Mouse (Mus musculus) midbrain, embryonic 14.5 days (tissue): ENCODE data around the gene Gosr1. TPM values are rescaled to one million over a fixed set of nuclear protein-coding genes. Genes with fewer than 3 reads are reported as not detected.

ENCODE experiments used
- ATAC-seq: fragments of 200-750 bp; cut with Nextera tagmentation; 2 replicates; pipeline ENCODE4 v1.8.0; 2017; ENCODE audit warnings: moderate number of reproducible peaks, moderate library complexity; ENCODE audit not compliant: low FRiP score, low TSS enrichment
- DNase-seq: peaks from one replicate; pipeline ENCODE4 v3.0.0-alpha.2; 2015
- H3K27ac ChIP-seq: fragments of 300-500 bp; sonication (generic); replicated peaks from 2 replicates; pipeline ENCODE4 v1.5.1; 2014; ENCODE audit warnings: mild to moderate bottlenecking, low read depth, low read length, moderate library complexity
- H3K27me3 ChIP-seq: fragments of 300-500 bp; sonication (generic); 2 replicates; pipeline ENCODE4 v1.6.1; 2014; ENCODE audit warnings: low read length, control low read depth, mixed read lengths; ENCODE audit not compliant: control insufficient read depth, insufficient read depth
- H3K36me3 ChIP-seq: fragments of 300-500 bp; sonication (generic); 2 replicates; pipeline ENCODE4 v1.6.1; 2014; ENCODE audit warnings: low read length, control low read depth; ENCODE audit not compliant: control insufficient read depth, insufficient read depth
- H3K4me1 ChIP-seq: fragments of 300-500 bp; sonication (generic); 2 replicates; pipeline ENCODE4 v1.6.1; 2014; ENCODE audit warnings: mild to moderate bottlenecking, antibody characterized with exemption, low read length, control low read depth; ENCODE audit not compliant: control insufficient read depth, insufficient read depth
- H3K4me2 ChIP-seq: fragments of 300-500 bp; sonication (generic); 2 replicates; pipeline ENCODE4 v1.6.1; 2014; ENCODE audit warnings: mild to moderate bottlenecking, low read length, moderate library complexity
- H3K4me3 ChIP-seq: fragments of 300-500 bp; sonication (generic); replicated peaks from 2 replicates; pipeline ENCODE4 v1.5.1; 2014; ENCODE audit warnings: low read depth, low read length
- H3K9ac ChIP-seq: fragments of 300-500 bp; sonication (generic); replicated peaks from 2 replicates; pipeline ENCODE4 v1.6.1; 2014; ENCODE audit warnings: mild to moderate bottlenecking, low read length, moderate library complexity
- H3K9me3 ChIP-seq: fragments of 300-500 bp; sonication (generic); 2 replicates; pipeline ENCODE4 v1.6.1; 2016; ENCODE audit warnings: low read length, control low read depth, mixed read lengths; ENCODE audit not compliant: control insufficient read depth
- WGBS: fragments of 180-500 bp; shearing (Covaris S2); extraction: QIAGEN DNeasy Blood & Tissue Kit; methylation state at CpG from one replicate; pipeline ENCODE4 v1.1.7; 2014; 5-methylcytosine and 5-hydroxymethylcytosine counted together
- polyA plus RNA-seq: library from polyadenylated mRNA; unstranded; fragments of >200 nt; fragmentation: Nextera tagmentation; extraction: Ambion mirVana; gene quantifications from 2 replicates; pipeline ENCODE4 v1.2.1, GENCODE M21; 2014

Gosr1 gene
- polyA plus RNA-seq, 1 experiment from 2014 or later = 40.8 TPM

- H3K4me2 ChIP-seq = no peak overlapping the region
- 96% methylated on average over 9 of the region's 9 CpGs for WGBS
- H3K27ac ChIP-seq = no peak overlapping the region
- no peaks in the 10 kb centered on the region for H3K4me1 ChIP-seq
- no peak overlapping the region for H3K9ac ChIP-seq
- no peaks in the 10 kb centered on the region for H3K27me3 ChIP-seq
- ATAC-seq (no peak), DNase-seq (no peak)
- no peaks in the 10 kb centered on the region for H3K9me3 ChIP-seq
- H3K4me3 ChIP-seq = no peak overlapping the region
- H3K36me3 ChIP-seq = peaks cover 83% of the 10 kb centered on the region
Measured at GRCm38 (mm10) chr11:76748819-76749218, 14.6 kb downstream of the Gosr1 start.

DNA sequence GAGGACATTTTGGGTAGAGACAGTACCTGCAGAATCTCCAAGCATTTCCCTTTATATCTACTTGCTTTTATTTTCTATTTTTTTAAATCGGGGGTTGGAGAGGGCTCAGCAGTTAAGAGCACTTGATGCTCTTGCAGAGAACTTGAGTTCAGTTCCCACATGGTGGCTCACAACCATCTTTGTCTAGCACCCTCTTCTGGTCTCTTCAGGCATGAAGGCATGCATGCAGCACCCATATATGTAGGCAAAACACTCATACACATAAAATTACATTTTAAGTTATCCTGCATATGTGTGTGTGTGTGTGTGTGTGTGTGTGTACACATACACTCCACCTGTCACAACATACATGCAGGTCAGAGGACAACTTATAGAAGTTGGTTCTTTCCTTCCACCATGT, 17.5 kb downstream of the Gosr1 start:
- 100% methylated on average over 1 of the region's 1 CpGs for WGBS
- ATAC-seq (no peak), DNase-seq (no peak)
- Histone ChIP-seq H3K4me1 (no peaks in the 10 kb centered on the region), H3K27me3 (no peaks in the 10 kb centered on the region), H3K27ac (no peak overlapping the region), H3K9me3 (no peaks in the 10 kb centered on the region), H3K9ac (no peak overlapping the region), H3K36me3 (peaks cover 65% of the 10 kb centered on the region), H3K4me2 (no peak overlapping the region), H3K4me3 (no peak overlapping the region)

GRCm38 (mm10) chr11:76744550-76744949, 18.8 kb downstream of the Gosr1 start:
- ATAC-seq = no peak
- no peaks in the 10 kb centered on the region for H3K4me1 ChIP-seq
- no peaks in the 10 kb centered on the region for H3K27me3 ChIP-seq
- H3K9ac ChIP-seq = no peak overlapping the region
- no peak overlapping the region for H3K27ac ChIP-seq
- WGBS = 82% methylated on average over 7 of the region's 7 CpGs
- peaks cover 54% of the 10 kb centered on the region for H3K36me3 ChIP-seq
- no peak overlapping the region for H3K4me3 ChIP-seq
- DNase-seq = peak; percentile 65
- H3K9me3 ChIP-seq = no peaks in the 10 kb centered on the region
- H3K4me2 ChIP-seq = no peak overlapping the region

DNA sequence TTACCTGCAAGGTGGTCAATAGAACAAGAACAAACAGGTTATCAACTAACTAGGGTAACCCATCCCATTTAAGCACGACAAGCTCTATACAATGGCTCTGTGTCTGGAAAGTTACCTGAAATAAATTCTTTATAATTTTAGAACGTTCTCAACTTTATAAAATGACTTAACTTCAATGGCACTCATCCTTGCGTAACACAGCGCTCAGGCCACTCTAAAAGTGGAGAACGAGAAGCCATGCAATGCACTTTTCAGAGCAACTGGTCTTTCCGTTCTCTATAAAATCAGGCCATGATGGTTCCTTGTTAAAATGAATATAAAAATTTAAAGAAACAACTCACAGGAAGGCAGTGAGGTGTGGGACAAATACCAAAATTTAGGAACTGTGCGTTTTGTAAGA, 20.9 kb downstream of the Gosr1 start:
- Histone ChIP-seq H3K36me3 (peaks cover 34% of the 10 kb centered on the region), H3K4me1 (no peaks in the 10 kb centered on the region), H3K27ac (no peak overlapping the region), H3K4me2 (no peak overlapping the region), H3K9me3 (no peaks in the 10 kb centered on the region), H3K9ac (no peak overlapping the region), H3K27me3 (no peaks in the 10 kb centered on the region), H3K4me3 (no peak overlapping the region)
- WGBS = 96% methylated on average over 7 of the region's 7 CpGs
- no peak for ATAC-seq
- no peak for DNase-seq

DNA sequence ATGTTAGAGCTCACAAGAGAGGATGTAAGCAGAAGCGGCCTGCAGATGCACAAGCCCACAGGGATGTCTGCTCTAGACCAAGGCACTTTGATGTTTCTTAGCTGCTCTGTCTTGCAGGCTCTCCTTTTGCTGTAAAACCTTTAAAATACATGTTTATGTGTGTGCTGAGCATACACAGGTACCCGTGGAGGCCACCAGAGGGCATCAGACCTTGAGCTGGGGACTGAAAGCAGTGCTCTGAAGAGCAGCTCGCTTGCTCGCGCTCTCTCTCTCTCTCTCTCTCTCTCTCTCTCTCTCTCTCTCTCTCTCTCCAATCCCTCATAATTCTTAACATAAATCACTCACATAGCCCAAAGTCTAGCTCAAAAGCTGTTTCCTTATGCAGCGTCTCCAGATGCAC, 24.3 kb downstream of the Gosr1 start:
- no peak for ATAC-seq
- WGBS = 70% methylated on average over 6 of the region's 6 CpGs
- no peak overlapping the region for H3K4me3 ChIP-seq
- H3K4me2 ChIP-seq = no peak overlapping the region
- H3K9ac ChIP-seq = no peak overlapping the region
- H3K9me3 ChIP-seq = no peaks in the 10 kb centered on the region
- no peaks in the 10 kb centered on the region for H3K27me3 ChIP-seq
- H3K36me3 ChIP-seq = peaks cover 35% of the 10 kb centered on the region
- no peaks in the 10 kb centered on the region for H3K4me1 ChIP-seq
- DNase-seq = peak; percentile 50
- H3K27ac ChIP-seq = no peak overlapping the region

GRCm38 (mm10) chr11:76735753-76736324, 27.5 kb downstream of the Gosr1 start:
- no peaks in the 10 kb centered on the region for H3K27me3 ChIP-seq
- no peak overlapping the region for H3K9ac ChIP-seq
- H3K4me3 ChIP-seq = no peak overlapping the region
- no peak overlapping the region for H3K27ac ChIP-seq
- ATAC-seq = no peak
- WGBS = 82% methylated on average over 4 of the region's 4 CpGs
- DNase-seq = no peak
- H3K4me2 ChIP-seq = no peak overlapping the region
- H3K4me1 ChIP-seq = no peaks in the 10 kb centered on the region
- H3K36me3 ChIP-seq = peaks cover 46% of the 10 kb centered on the region
- H3K9me3 ChIP-seq = no peaks in the 10 kb centered on the region

DNA sequence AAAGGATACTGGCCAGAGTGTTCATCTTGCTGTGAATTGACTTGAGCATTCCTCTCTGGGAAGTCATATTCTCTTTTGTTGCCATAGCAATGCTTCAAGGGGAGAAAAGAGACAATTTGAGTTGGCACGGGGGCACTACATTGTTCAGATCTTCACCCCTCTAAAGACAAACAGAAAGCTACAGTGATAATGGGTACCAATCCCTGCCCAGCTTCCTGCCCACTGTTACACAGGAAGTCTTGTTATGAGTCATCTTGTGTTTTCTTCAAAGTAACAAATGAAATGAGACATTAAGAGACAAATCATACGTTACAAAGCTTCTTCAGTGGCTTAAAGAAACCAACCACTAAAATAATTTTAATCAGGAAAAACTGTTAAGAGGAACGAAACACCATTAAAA, 28.8 kb downstream of the Gosr1 start:
- no peak overlapping the region for H3K4me2 ChIP-seq
- H3K36me3 ChIP-seq = peaks cover 54% of the 10 kb centered on the region
- no peak overlapping the region for H3K4me3 ChIP-seq
- no peak overlapping the region for H3K9ac ChIP-seq
- ATAC-seq (no peak), DNase-seq (peak; percentile 5)
- no peaks in the 10 kb centered on the region for H3K9me3 ChIP-seq
- H3K27me3 ChIP-seq = no peaks in the 10 kb centered on the region
- H3K27ac ChIP-seq = no peak overlapping the region
- 50% methylated on average over 3 of the region's 3 CpGs for WGBS
- H3K4me1 ChIP-seq = no peaks in the 10 kb centered on the region

DNA sequence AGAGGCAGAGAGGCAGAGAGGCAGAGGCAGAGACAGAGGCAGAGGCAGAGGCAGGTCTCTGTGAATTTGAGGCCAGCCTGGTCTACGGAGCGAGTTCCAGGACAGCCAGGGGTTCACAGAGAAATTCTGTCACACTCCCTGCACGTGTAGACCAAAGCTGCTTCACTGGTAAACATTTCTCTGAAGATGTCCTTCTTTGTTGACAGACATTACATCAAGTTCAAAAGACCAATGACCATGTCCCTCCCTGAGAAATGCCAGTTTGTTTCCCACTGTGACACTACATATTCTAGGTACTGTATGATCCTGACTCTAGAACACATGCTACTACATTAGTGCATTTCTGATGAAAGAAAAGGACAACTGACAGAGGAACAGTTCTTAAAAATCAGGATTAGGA, 32.7 kb downstream of the Gosr1 start:
- no peaks in the 10 kb centered on the region for H3K9me3 ChIP-seq
- no peak overlapping the region for H3K4me3 ChIP-seq
- H3K36me3 ChIP-seq = peaks cover 69% of the 10 kb centered on the region
- H3K27me3 ChIP-seq = no peaks in the 10 kb centered on the region
- H3K4me1 ChIP-seq = no peaks in the 10 kb centered on the region
- ATAC-seq = no peak
- no peak overlapping the region for H3K27ac ChIP-seq
- H3K4me2 ChIP-seq = no peak overlapping the region
- 84% methylated on average over 3 of the region's 3 CpGs for WGBS
- DNase-seq = no peak
- no peak overlapping the region for H3K9ac ChIP-seq

- Histone ChIP-seq H3K27me3 (no peaks in the 10 kb centered on the region), H3K36me3 (peaks cover 46% of the 10 kb centered on the region), H3K4me3 (no peak overlapping the region), H3K4me1 (no peaks in the 10 kb centered on the region), H3K27ac (no peak overlapping the region), H3K9me3 (no peaks in the 10 kb centered on the region), H3K9ac (no peak overlapping the region), H3K4me2 (no peak overlapping the region)
- no peak for ATAC-seq
- WGBS = 71% methylated on average over 11 of the region's 11 CpGs
- no peak for DNase-seq
Measured at GRCm38 (mm10) chr11:76728093-76728492, 35.3 kb downstream of the Gosr1 start.
